Mouse (Mus musculus) limb, embryonic 12.5 days (tissue): ENCODE measurements at regions not wholly inside any gene's neighbourhood (a gene's known extent, or its start where the extent isn't known, plus 50 kb on each side); places are given as distances from the start of the nearest gene placed in this dataset.

ENCODE experiments used
- ATAC-seq: fragments of 200-750 bp; cut with Nextera tagmentation; 2 replicates; pipeline ENCODE4 v1.8.0; 2017; ENCODE audit warnings: low read depth, moderate TSS enrichment; ENCODE audit not compliant: insufficient number of reproducible peaks, insufficient read depth, low FRiP score, low TSS enrichment
- H3K27ac ChIP-seq: fragments of 300-500 bp; sonication (generic); 2 replicates; pipeline ENCODE4 v1.5.1; 2016; ENCODE audit warnings: mild to moderate bottlenecking, moderate library complexity
- H3K27me3 ChIP-seq: fragments of 300-500 bp; sonication (generic); 2 replicates; pipeline ENCODE4 v1.6.1; 2016; ENCODE audit warnings: mild to moderate bottlenecking, moderate library complexity
- H3K36me3 ChIP-seq: fragments of 300-500 bp; sonication (generic); 2 replicates; pipeline ENCODE4 v1.6.1; 2016; ENCODE audit warnings: mild to moderate bottlenecking, moderate library complexity
- H3K4me1 ChIP-seq: fragments of 300-500 bp; sonication (generic); replicated peaks from 2 replicates; pipeline ENCODE4 v1.6.1; 2016
- H3K4me2 ChIP-seq: fragments of 300-500 bp; sonication (generic); 2 replicates; pipeline ENCODE4 v1.6.1; 2016; ENCODE audit warnings: mild to moderate bottlenecking, moderate library complexity
- H3K4me3 ChIP-seq: fragments of 300-500 bp; sonication (generic); replicated peaks from 2 replicates; pipeline ENCODE4 v1.5.1; 2016; ENCODE audit warnings: mild to moderate bottlenecking
- H3K9ac ChIP-seq: fragments of 300-500 bp; sonication (generic); replicated peaks from 2 replicates; pipeline ENCODE4 v1.6.1; 2016; ENCODE audit warnings: mild to moderate bottlenecking, moderate library complexity
- H3K9me3 ChIP-seq: fragments of 300-500 bp; sonication (generic); 2 replicates; pipeline ENCODE4 v1.6.1; 2016; ENCODE audit warnings: mild to moderate bottlenecking, moderate library complexity
- WGBS: fragments of 180-500 bp; shearing (Covaris S2); methylation state at CpG from one replicate; pipeline ENCODE4 v1.1.7; 2016; 5-methylcytosine and 5-hydroxymethylcytosine counted together

DNA sequence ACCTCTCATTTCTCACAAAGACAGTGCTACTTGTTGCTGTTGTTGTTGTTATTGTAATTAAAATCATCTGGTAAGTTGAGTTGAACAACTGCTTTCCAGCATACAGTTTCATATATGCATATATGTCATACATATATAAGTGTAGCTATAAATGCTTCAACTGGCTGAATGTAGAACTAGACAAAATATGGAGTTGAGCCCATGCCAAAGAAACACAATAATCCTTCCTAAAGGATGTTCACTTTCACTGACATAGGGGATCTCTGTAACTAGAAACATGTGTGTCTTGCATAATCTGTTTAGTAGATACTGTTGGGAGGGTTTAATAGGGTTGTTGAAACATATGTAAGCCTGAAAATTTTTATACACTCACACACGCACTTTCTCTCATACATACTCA lies 247.9 kb downstream of the Rfpl4b start:
- H3K4me3 ChIP-seq, result no peak overlapping the region
- no peak for ATAC-seq
- no peaks in the 10 kb centered on the region for H3K36me3 ChIP-seq
- no peaks in the 10 kb centered on the region for H3K9me3 ChIP-seq
- no peaks in the 10 kb centered on the region for H3K27me3 ChIP-seq
- no peak overlapping the region for H3K9ac ChIP-seq
- H3K4me1 ChIP-seq, result no peaks in the 10 kb centered on the region
- 67% methylated on average over 1 of the region's 1 CpGs for WGBS
- no peak overlapping the region for H3K27ac ChIP-seq
- H3K4me2 ChIP-seq, result no peak overlapping the region

DNA sequence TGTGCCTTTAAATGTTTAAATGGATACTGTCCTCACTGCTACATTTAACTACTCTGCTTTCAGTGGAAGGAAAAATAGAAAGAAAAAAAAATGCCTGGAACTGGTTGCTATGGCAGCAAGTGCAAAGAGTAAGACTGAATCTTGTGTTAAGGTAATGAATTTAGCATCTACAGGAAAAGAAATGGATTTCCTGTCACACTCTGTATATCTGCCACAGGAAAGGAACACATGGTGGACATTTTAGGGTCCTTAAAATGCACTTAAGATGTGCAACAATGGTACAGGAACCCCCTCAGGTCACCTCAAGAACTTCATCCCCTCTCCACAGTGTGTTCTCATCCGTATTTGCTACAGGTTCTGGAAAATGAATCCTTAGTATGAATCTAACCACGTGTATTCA lies 248.4 kb downstream of the Rfpl4b start:
- no peak for ATAC-seq
- no peak overlapping the region for H3K9ac ChIP-seq
- H3K4me1 ChIP-seq, result peaks cover 2% of the 10 kb centered on the region; the same call in 1 of the 2 replicates
- no peak overlapping the region for H3K4me2 ChIP-seq
- no peaks in the 10 kb centered on the region for H3K9me3 ChIP-seq
- no peaks in the 10 kb centered on the region for H3K36me3 ChIP-seq
- H3K27me3 ChIP-seq, result no peaks in the 10 kb centered on the region
- no peak overlapping the region for H3K27ac ChIP-seq
- WGBS, result 58% methylated on average over 2 of the region's 2 CpGs
- no peak overlapping the region for H3K4me3 ChIP-seq

DNA sequence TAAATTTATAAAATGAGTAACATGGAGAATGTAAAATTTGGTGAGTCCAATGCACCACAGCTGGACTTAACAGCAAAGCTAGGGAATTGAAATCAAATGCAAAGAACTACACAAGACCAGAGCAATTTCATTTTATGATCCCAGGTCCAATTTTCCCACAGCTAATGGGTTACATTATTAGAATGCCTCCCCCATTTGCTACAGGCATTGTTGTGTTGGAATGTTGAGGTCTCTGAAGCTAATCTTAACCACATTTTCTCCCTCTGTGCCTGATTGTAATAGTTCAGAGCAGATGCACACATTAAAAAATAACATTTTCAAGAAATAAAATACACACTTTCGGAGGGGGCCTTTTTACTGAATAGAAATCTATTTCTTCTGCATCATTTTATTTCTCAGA lies 254.3 kb downstream of the Rfpl4b start:
- H3K4me2 ChIP-seq, result no peak overlapping the region
- H3K9me3 ChIP-seq, result no peaks in the 10 kb centered on the region
- no peaks in the 10 kb centered on the region for H3K36me3 ChIP-seq
- H3K9ac ChIP-seq, result no peak overlapping the region
- no peaks in the 10 kb centered on the region for H3K27me3 ChIP-seq
- no peak overlapping the region for H3K4me3 ChIP-seq
- 45% methylated on average over 1 of the region's 1 CpGs for WGBS
- H3K27ac ChIP-seq, result no peak overlapping the region
- peaks cover 5% of the 10 kb centered on the region; the same call in 1 of the 2 replicates for H3K4me1 ChIP-seq
- no peak; the same call in 1 of the 2 replicates for ATAC-seq

DNA sequence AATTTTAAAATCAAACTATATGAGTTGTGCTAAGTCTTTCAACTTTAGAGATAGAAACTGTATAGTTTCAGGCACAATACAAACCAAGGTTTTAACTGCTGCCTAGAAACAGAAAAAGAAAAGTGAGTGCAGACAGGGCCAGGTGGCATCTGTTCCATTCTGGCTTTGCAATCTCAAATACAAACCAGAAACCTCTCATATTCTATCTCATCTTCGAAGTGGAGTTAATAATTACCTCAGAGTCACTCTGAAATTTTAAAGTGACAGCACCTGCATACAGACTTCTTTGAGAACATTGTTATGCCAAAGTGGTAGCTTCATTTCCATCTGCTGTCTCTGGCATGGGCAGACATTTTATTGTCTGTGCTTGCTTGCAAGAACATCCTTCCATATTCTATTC lies 255.2 kb downstream of the Rfpl4b start:
- H3K4me3 ChIP-seq, result no peak overlapping the region
- no peak for ATAC-seq
- WGBS, result 67% methylated on average over 1 of the region's 1 CpGs
- H3K9ac ChIP-seq, result no peak overlapping the region
- H3K27ac ChIP-seq, result 0 out of 2 replicates have a peak overlapping the region, but pooled peaks have one; percentile 12
- H3K36me3 ChIP-seq, result no peaks in the 10 kb centered on the region
- no peaks in the 10 kb centered on the region for H3K27me3 ChIP-seq
- H3K4me1 ChIP-seq, result peaks cover 5% of the 10 kb centered on the region; the same call in 1 of the 2 replicates
- H3K9me3 ChIP-seq, result no peaks in the 10 kb centered on the region
- no peak overlapping the region for H3K4me2 ChIP-seq

DNA sequence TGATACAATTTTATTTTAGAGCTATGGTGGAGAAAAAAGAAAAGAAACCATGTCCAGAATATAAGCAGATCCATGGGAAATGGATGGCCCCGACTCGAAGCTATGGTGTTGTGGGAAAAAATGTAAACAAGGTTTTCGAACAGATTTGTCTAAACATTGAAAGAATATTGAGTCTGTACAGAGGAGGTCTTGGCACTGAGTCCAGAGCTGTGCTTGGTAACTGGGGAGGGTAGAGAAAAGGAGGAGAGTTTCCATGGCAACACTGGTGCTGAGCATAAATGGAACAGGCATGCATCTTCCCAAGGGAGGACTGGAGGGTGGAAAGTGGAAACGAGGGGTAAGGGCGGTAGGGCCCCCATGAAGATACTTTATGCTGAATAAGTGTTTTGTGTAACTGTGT lies 266.5 kb downstream of the Rfpl4b start:
- H3K36me3 ChIP-seq, result no peaks in the 10 kb centered on the region
- 62% methylated on average over 5 of the region's 5 CpGs for WGBS

DNA sequence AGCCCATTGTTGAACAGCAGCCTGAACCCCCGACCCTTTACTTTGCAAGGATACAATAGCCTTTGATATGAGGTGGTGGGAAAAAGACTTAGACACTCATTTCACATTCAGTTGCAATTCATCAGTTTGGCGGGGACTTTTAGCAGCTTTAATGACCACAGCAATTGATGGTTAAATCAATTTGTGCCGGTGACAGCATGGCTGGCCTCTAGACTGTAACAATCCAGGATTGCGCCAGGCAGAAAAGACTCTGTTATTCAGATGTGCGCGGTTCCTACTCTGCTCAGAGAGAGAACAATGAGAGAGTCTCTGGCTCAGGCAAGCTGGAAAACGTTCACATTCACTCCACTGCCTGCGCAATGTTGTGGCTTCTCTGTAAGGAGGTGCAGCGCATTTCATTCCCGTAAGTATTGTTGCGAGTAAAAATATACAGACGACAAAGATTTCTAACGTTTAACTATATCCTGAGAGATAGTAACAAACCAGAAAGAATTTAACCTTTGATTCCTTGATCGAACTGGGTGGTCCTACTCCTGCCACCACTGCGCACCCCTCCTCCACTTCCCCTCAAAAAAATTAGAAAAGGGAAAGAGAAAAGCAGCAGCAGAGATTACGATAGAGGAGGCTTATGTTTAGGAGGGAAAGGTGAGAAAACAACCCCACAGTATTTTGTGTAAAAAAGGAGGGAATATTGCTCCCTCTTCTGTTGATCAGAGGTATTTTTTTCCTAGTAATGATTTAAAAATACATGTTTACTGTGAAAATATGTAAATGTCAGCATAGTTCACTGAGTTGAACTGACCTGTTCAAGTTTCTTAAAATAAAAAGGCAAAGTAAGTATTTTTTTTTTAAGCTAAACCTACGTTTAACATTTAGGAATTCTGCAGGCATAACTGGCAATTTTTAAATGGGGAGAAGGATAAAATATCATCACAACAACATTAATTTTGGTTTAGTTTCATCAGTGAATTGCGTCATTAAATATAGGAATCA lies 267.6 kb downstream of the Rfpl4b start:
- H3K9ac ChIP-seq, result peak overlapping the region; percentile 4; the same call in 1 of the 2 replicates
- no peaks in the 10 kb centered on the region for H3K9me3 ChIP-seq
- H3K4me1 ChIP-seq, result 0 out of 2 replicates have a peak, but pooled peaks cover 4% of the 10 kb centered on the region
- no peaks in the 10 kb centered on the region for H3K27me3 ChIP-seq
- 13% methylated on average over 18 of the region's 18 CpGs for WGBS
- peak overlapping the region; percentile 30 for H3K4me3 ChIP-seq
- no peaks in the 10 kb centered on the region for H3K36me3 ChIP-seq
- H3K27ac ChIP-seq, result peak overlapping the region; percentile 87
- peak overlapping the region; percentile 51 for H3K4me2 ChIP-seq
- ATAC-seq, result peak; percentile 68; the same call in 1 of the 2 replicates

More for the DNA sequence above, 266.5 kb downstream of the Rfpl4b start:
- no peak overlapping the region for H3K4me2 ChIP-seq
- H3K27ac ChIP-seq, result no peak overlapping the region
- H3K9ac ChIP-seq, result no peak overlapping the region
- no peaks in the 10 kb centered on the region for H3K27me3 ChIP-seq
- H3K4me1 ChIP-seq, result 0 out of 2 replicates have a peak, but pooled peaks cover 4% of the 10 kb centered on the region
- no peaks in the 10 kb centered on the region for H3K9me3 ChIP-seq
- no peak overlapping the region for H3K4me3 ChIP-seq
- ATAC-seq, result no peak

DNA sequence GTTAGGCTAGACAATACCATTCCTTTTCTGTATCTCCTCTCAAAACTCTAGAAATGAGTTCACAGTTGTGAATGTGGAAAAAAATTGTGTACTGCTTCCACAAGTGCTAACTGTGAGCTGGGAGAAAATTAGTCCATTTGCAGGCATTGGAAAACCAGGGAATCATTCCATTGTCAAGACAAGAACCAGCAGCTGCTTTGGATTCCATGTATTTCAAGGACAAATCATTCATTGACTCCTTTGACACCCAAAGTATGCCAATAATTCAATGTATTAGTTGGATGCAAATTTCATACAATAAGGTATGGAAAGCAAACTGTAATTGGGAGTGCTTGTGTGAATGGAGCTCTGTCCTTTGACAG lies 268.3 kb downstream of the Rfpl4b start:
- Histone ChIP-seq H3K36me3 (no peaks in the 10 kb centered on the region), H3K4me2 (peak overlapping the region; percentile 51), H3K9ac (peak overlapping the region; percentile 4; the same call in 1 of the 2 replicates), H3K27ac (peak overlapping the region; percentile 87), H3K9me3 (no peaks in the 10 kb centered on the region), H3K4me3 (no peak overlapping the region), H3K27me3 (no peaks in the 10 kb centered on the region), H3K4me1 (0 out of 2 replicates have a peak, but pooled peaks cover 4% of the 10 kb centered on the region)
- no peak for ATAC-seq

DNA sequence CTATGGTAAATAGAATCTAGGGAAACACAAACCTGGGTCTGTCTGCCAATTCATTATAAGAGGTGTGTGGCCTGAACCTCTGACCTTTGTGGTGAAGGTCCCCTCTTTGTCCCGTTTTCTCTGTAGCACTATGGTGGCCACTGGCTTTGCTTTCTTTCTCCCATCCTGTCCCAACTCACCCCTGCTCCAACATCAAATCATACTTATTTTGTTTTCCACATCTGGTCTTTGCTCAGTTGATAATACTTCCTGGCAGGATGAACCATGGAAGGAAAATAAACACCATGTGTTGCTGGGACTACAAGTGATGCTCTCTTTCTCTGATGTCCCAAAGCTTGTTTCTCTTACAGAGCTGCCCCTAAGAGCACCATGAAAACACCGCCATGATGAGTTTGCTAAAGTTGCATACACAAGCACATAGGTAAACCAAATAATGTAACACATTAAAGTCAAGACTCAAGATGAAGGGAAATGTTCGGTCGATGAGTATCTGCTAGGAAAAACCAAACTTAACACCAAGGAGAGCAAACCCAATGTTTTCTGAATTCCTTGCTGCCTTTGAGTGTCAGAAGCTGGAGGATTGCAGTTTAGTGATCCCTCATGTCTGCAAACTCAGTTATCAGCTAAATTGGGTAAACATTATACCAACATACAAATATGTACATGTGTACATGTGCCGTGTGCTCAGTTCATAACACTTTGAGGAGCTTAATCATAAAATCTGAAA lies 269.1 kb downstream of the Rfpl4b start:
- H3K36me3 ChIP-seq, result no peaks in the 10 kb centered on the region
- no peak overlapping the region for H3K9ac ChIP-seq
- no peak overlapping the region for H3K27ac ChIP-seq
- H3K9me3 ChIP-seq, result no peaks in the 10 kb centered on the region
- 0 out of 2 replicates have a peak, but pooled peaks cover 4% of the 10 kb centered on the region for H3K4me1 ChIP-seq
- H3K4me2 ChIP-seq, result no peak overlapping the region
- WGBS, result 81% methylated on average over 5 of the region's 5 CpGs
- ATAC-seq, result no peak
- no peaks in the 10 kb centered on the region for H3K27me3 ChIP-seq
- no peak overlapping the region for H3K4me3 ChIP-seq

DNA sequence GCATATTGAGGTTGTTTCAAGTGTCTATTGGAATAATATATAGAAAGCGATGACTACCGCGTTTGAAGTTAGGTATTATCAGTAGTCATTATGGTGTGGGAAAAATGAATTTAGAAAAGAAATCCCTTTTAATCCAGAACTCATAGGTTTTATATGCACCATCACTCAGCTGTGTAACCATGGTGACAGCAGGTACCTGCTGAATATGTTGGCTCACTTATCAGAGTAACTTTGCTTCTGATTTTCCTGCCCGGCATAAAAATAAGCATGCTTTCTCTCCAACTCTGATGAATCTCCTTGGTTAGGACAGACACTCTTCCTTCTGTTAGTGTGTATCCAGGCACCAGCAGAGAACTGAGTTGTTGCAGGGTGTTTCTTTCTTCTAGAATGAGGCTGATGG lies 281.5 kb downstream of the Rfpl4b start:
- Histone ChIP-seq H3K4me2 (no peak overlapping the region), H3K4me3 (no peak overlapping the region), H3K27ac (no peak overlapping the region), H3K36me3 (no peaks in the 10 kb centered on the region), H3K27me3 (no peaks in the 10 kb centered on the region), H3K4me1 (no peaks in the 10 kb centered on the region), H3K9me3 (no peaks in the 10 kb centered on the region), H3K9ac (no peak overlapping the region)
- 92% methylated on average over 4 of the region's 4 CpGs for WGBS
- ATAC-seq, result no peak

DNA sequence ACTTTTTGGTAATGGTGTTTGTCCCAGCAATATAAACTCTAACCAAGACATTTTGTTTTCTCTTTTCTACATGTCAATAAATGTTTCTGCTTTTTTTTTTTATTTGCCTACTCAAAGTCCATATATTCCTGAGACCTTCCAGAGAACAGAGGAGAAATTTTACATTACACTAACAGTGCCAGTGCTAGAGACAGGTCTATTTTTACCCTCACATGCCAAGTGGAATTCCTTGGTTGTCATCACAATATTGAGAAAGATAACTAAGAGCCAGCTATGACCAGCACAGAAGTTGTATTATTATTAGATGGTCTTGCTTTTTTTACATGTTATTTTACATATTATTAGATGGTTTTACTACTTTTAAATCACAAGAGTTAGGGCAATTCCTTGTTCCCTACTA lies 282.8 kb downstream of the Rfpl4b start:
- Histone ChIP-seq H3K27ac (no peak overlapping the region), H3K27me3 (no peaks in the 10 kb centered on the region), H3K9me3 (no peaks in the 10 kb centered on the region), H3K9ac (no peak overlapping the region), H3K4me3 (no peak overlapping the region), H3K36me3 (no peaks in the 10 kb centered on the region), H3K4me1 (no peaks in the 10 kb centered on the region), H3K4me2 (no peak overlapping the region)
- no peak for ATAC-seq

DNA sequence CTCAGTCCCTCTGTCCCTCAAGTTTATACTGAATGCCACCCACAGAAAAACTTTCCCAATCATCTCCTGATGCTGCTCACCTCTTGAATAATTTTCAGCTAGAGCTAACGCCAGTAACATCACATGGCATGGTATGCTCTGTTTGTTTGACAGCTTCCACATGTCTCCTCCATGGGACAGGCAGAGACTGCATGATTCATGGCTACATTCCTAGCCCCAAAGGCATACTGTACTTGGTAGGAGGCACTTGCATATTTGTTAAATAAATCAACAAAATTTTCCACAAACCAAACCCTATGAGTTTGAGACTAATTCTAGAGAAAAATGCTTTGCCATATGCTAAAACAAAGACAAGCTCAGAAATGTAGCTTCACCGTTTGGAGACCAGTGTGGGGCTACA lies 304.9 kb downstream of the Rfpl4b start:
- H3K9ac ChIP-seq, result no peak overlapping the region
- H3K9me3 ChIP-seq, result no peaks in the 10 kb centered on the region
- H3K4me2 ChIP-seq, result no peak overlapping the region
- H3K36me3 ChIP-seq, result no peaks in the 10 kb centered on the region
- H3K4me3 ChIP-seq, result no peak overlapping the region
- no peaks in the 10 kb centered on the region for H3K27me3 ChIP-seq
- 68% methylated on average over 2 of the region's 2 CpGs for whole genome bisulfite sequencing
- H3K27ac ChIP-seq, result no peak overlapping the region
- no peak for ATAC-seq
- H3K4me1 ChIP-seq, result no peaks in the 10 kb centered on the region
